Mouse (Mus musculus): ENCODE results near the gene Ppp1r9b. TPM values are rescaled to one million over a fixed set of nuclear protein-coding genes. Genes with fewer than 3 reads are reported as not detected.

The Ppp1r9b gene
- polyA plus RNA-seq, 1 experiment from 2014 or later, result 10.6 TPM

- WGBS, result 85% methylated on average over 9 of the region's 9 CpGs
- DNase-seq (ENCODE audit: low spot score), result no peak
- Histone ChIP-seq H3K4me2 (ENCODE audit: low read length) (no peak overlapping the region), H3K4me3 (replicated peaks; ENCODE audit: low read depth, low read length) (no peak overlapping the region), H3K27ac (no peak overlapping the region), H3K27me3 (ENCODE audit: insufficient read depth, low read length) (no peaks in the 10 kb centered on the region), H3K36me3 (ENCODE audit: insufficient read depth, low read length) (peaks cover 44% of the 10 kb centered on the region), H3K9ac (ENCODE audit: low read depth, low read length) (no peak overlapping the region), H3K9me3 (replicated peaks; ENCODE audit: low read length) (no peaks in the 10 kb centered on the region), H3K4me1 (replicated peaks; ENCODE audit: insufficient read depth, low read length) (no peaks in the 10 kb centered on the region)
- no peak for ATAC-seq (replicated peaks; ENCODE audit: low FRiP score, low read depth)
- TF ChIP-seq CTCF (IDR thresholded peaks at IDR 0.05; ENCODE audit: low read depth), result no peak
These were observed 62.2 kb downstream of the Ppp1r9b start for GRCm38 (mm10) chr11:95053062-95053461.

Other genes starting within 250 kb of the Ppp1r9b start
- gene Cdc34b, start 249.3 kb upstream of the Ppp1r9b start, polyA plus RNA-seq (2015; fragmentation: Nextera tagmentation; extraction: Ambion mirVana), result 0.26 and 0.28 TPM in 2 replicates
- gene Tmem92, start 208.3 kb upstream of the Ppp1r9b start, polyA plus RNA-seq (2015; fragmentation: Nextera tagmentation; extraction: Ambion mirVana), result not detected in 2 replicates
- 353 and 441 TPM in 2 replicates for gene Col1a1, start 54.8 kb upstream of the Ppp1r9b start, polyA plus RNA-seq (2015; fragmentation: Nextera tagmentation; extraction: Ambion mirVana)
- not detected in 2 replicates for gene Hils1, start 23.4 kb upstream of the Ppp1r9b start, polyA plus RNA-seq (2015; fragmentation: Nextera tagmentation; extraction: Ambion mirVana)
- 0.28 and 0.52 TPM in 2 replicates for gene Sgca, start 14.7 kb upstream of the Ppp1r9b start, polyA plus RNA-seq (2015; fragmentation: Nextera tagmentation; extraction: Ambion mirVana)
- gene Samd14, start 18.8 kb downstream of the Ppp1r9b start, polyA plus RNA-seq (2015; fragmentation: Nextera tagmentation; extraction: Ambion mirVana), result 13.1 and 14.5 TPM in 2 replicates
- gene Pdk2, start 50.3 kb downstream of the Ppp1r9b start, polyA plus RNA-seq (2015; fragmentation: Nextera tagmentation; extraction: Ambion mirVana), result 94.5 and 94.7 TPM in 2 replicates
- gene Itga3, start 85.8 kb downstream of the Ppp1r9b start, polyA plus RNA-seq (2015; fragmentation: Nextera tagmentation; extraction: Ambion mirVana), result 24.4 and 26.1 TPM in 2 replicates
- gene Dlx3, start 129.1 kb downstream of the Ppp1r9b start, polyA plus RNA-seq (2015; fragmentation: Nextera tagmentation; extraction: Ambion mirVana), result 0.45 and 0.62 TPM in 2 replicates
- not detected in 2 replicates for gene Dlx4, start 155.2 kb downstream of the Ppp1r9b start, polyA plus RNA-seq (2015; fragmentation: Nextera tagmentation; extraction: Ambion mirVana)